Mouse (Mus musculus) kidney, adult 18-20 months (tissue): ENCODE data around the gene Trim3.

Experiments used
- DNase-seq: peaks from one replicate; pipeline ENCODE4 v3.0.0; 2021

The Trim3 gene

GRCm38 (mm10) chr7:105602860-105603623 lies 30.3 kb downstream of the Trim3 start:
- DNase-seq = peak; percentile 88

- DNase-seq = no peak
These were observed 43.3 kb downstream of the Trim3 start for GRCm38 (mm10) chr7:105590097-105590496.

GRCm38 (mm10) chr7:105588325-105588912 lies 45.0 kb downstream of the Trim3 start:
- no peak for DNase-seq

GRCm38 (mm10) chr7:105581959-105582358 lies 51.4 kb downstream of the Trim3 start:
- no peak for DNase-seq

GRCm38 (mm10) chr7:105581094-105581703 lies 52.2 kb downstream of the Trim3 start, which contains the start of gene Apbb1:
Apbb1 (minus strand) TSS chr7:105581653.
- peak; percentile 84 for DNase-seq

- DNase-seq = no peak
These were observed 52.7 kb downstream of the Trim3 start for GRCm38 (mm10) chr7:105580627-105581089.

- DNase-seq = no peak
These were observed 54.9 kb downstream of the Trim3 start for GRCm38 (mm10) chr7:105578481-105578880.

GRCm38 (mm10) chr7:105577377-105577871 lies 55.9 kb downstream of the Trim3 start:
- DNase-seq = no peak

- no peak for DNase-seq
These were observed 57.1 kb downstream of the Trim3 start for GRCm38 (mm10) chr7:105576166-105576748.

- DNase-seq = no peak
These were observed 58.8 kb downstream of the Trim3 start for GRCm38 (mm10) chr7:105574537-105574936.

- no peak for DNase-seq
These were observed 60.4 kb downstream of the Trim3 start for GRCm38 (mm10) chr7:105572949-105573348.

- DNase-seq = no peak
These were observed 62.6 kb downstream of the Trim3 start for GRCm38 (mm10) chr7:105570756-105571155.

- no peak for DNase-seq
These were observed 63.6 kb downstream of the Trim3 start for GRCm38 (mm10) chr7:105569512-105570496.

- DNase-seq = peak; percentile 19
These were observed 64.3 kb downstream of the Trim3 start for GRCm38 (mm10) chr7:105568988-105569471.

- no peak for DNase-seq
These were observed 64.8 kb downstream of the Trim3 start for GRCm38 (mm10) chr7:105568583-105568982.

GRCm38 (mm10) chr7:105565071-105565836 lies 68.1 kb downstream of the Trim3 start:
- DNase-seq = no peak

- no peak for DNase-seq
These were observed 70.0 kb downstream of the Trim3 start for GRCm38 (mm10) chr7:105563367-105563766.

- DNase-seq = no peak
These were observed 71.1 kb downstream of the Trim3 start for GRCm38 (mm10) chr7:105562317-105562716.

GRCm38 (mm10) chr7:105559016-105559415 lies 74.4 kb downstream of the Trim3 start:
- DNase-seq = no peak

GRCm38 (mm10) chr7:105557671-105558070 lies 75.7 kb downstream of the Trim3 start:
- DNase-seq = no peak

- DNase-seq = no peak
These were observed 77.0 kb downstream of the Trim3 start for GRCm38 (mm10) chr7:105556406-105556805.
